Mouse (Mus musculus): ENCODE results near the gene Eaf1.

DNA sequence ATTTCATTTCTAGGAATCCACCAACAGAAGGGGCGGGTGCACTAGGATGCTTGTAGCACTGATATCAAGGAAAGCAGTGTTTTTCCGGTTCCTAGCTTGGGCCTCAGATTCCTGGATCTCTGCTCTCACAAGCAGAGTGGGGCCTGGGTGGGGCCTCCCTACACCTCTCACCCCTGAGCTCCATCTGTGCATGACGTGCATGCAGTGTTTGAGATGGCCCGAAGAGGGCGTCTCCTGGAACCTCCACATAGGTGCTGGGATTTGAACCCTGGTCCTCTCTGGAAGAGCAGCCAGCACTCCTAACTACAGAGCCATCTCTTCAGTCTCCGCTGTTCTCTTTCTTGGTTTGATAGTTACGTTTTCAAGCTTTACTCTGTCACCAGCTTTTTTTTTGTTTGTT is 60.8 kb downstream of the Eaf1 start:
- TF ChIP-seq CTCF (IDR thresholded peaks at IDR 0.05; ENCODE audit: low read depth) (no peak), EP300 (IDR thresholded peaks at IDR 0.05; ENCODE audit: low read depth) (no peak)

Measured in liver, postnatal 0 days (tissue).